8 mouse cellular contexts compared by ENCODE assay signal in genomic region chr10:13982769-13983381, GRCm38 (mm10). TPM values are rescaled to one million over a fixed set of nuclear protein-coding genes. Genes with fewer than 3 reads are reported as not detected.
DNase-seq lines count a peak whose midpoint lies in the region; ATAC-seq lines count a peak whose summit lies in the region.

No protein-coding gene starts in this region.

- H3K4me1 ChIP-seq in limb, embryonic 11.5 days (ENCODE audit: control insufficient read depth, insufficient read depth, low read length), result 0 out of 2 replicates have a peak, but pooled peaks cover 4% of the 10 kb centered on the region
- peaks cover 10% of the 10 kb centered on the region for H3K4me1 ChIP-seq in midbrain, embryonic 12.5 days

- ATAC-seq in limb, embryonic 11.5 days (ENCODE audit: insufficient number of reproducible peaks, low FRiP score, low TSS enrichment, low read depth), result peak; percentile 74
- peak; percentile 83 for ATAC-seq in midbrain, embryonic 12.5 days (ENCODE audit: low FRiP score, low read depth)

- WGBS in limb, embryonic 11.5 days, result 2% methylated on average over 33 of the region's 34 CpGs
- under 1% methylated on average over 34 of the region's 34 CpGs for WGBS in midbrain, embryonic 12.5 days

- H3K36me3 ChIP-seq in limb, embryonic 11.5 days (ENCODE audit: control insufficient read depth, insufficient read depth, low read length), result no peaks in the 10 kb centered on the region
- H3K36me3 ChIP-seq in midbrain, embryonic 12.5 days, result no peaks in the 10 kb centered on the region

- peak overlapping the region; percentile 70 for H3K9ac ChIP-seq in limb, embryonic 11.5 days (ENCODE audit: low read length)
- peak overlapping the region; percentile 75 for H3K9ac ChIP-seq in midbrain, embryonic 12.5 days (replicated peaks)

- H3K9me3 ChIP-seq in limb, embryonic 11.5 days (ENCODE audit: control insufficient read depth, low read length), result no peaks in the 10 kb centered on the region
- H3K9me3 ChIP-seq in midbrain, embryonic 12.5 days, result no peaks in the 10 kb centered on the region

- H3K27me3 ChIP-seq in limb, embryonic 11.5 days (ENCODE audit: control insufficient read depth, insufficient read depth, low read length), result no peaks in the 10 kb centered on the region
- no peaks in the 10 kb centered on the region for H3K27me3 ChIP-seq in midbrain, embryonic 12.5 days

- peak overlapping the region; percentile 79 for H3K4me2 ChIP-seq in limb, embryonic 11.5 days (ENCODE audit: low read depth, severe bottlenecking)
- peak overlapping the region; percentile 84 for H3K4me2 ChIP-seq in midbrain, embryonic 12.5 days (replicated peaks)

- peak overlapping the region; percentile 36; the same call in 1 of the 2 replicates for H3K27ac ChIP-seq in limb, embryonic 11.5 days (replicated peaks; ENCODE audit: low read depth, low read length)
- peak overlapping the region; percentile 71 for H3K27ac ChIP-seq in midbrain, embryonic 12.5 days (replicated peaks)

- H3K4me3 ChIP-seq in limb, embryonic 11.5 days (ENCODE audit: low read depth, low read length), result peak overlapping the region; percentile 42
- peak overlapping the region; percentile 64 for H3K4me3 ChIP-seq in midbrain, embryonic 12.5 days

- DNase-seq in adrenal gland, adult 8-10 months, result peak; percentile 83
- DNase-seq in embryo, embryonic 9.5 days (ENCODE audit: extremely low spot score), result peak; percentile 86
- DNase-seq in heart, adult 11 months, result peak; percentile 99
- peak; percentile 86 for DNase-seq in kidney, adult 11 months
- peak; percentile 66 for DNase-seq in limb, embryonic 11.5 days (ENCODE audit: low spot score)
- peak; percentile 54 for DNase-seq in right cerebral cortex, postnatal 4 days
- DNase-seq in yolk sac, embryonic 10.5 days (ENCODE audit: low spot score), result peak; percentile 91

RNA-seq across cellular contexts. Expression of gene Hivep2, which starts 17.0 kb away (rescaled TPM):
- 10 to 100 TPM; 27.5 to 43.1 (median 38.7) TPM for total RNA-seq in adrenal gland, adult 8-10 months (2022)
- polyA plus RNA-seq in limb, embryonic 11.5 days (2014; fragmentation: Nextera tagmentation; extraction: Ambion mirVana), result 1.5 and 1.7 TPM in 2 replicates
- polyA plus RNA-seq in midbrain, embryonic 12.5 days (2016; fragmentation: Nextera tagmentation; extraction: Ambion mirVana), result 5.9 and 6.5 TPM in 2 replicates

Comparison
In these comparisons a context has a peak if more than half of its experiments do, and no peak if none do; other contexts are left out.
1. Peak in every context shown above with its lines: DNase-seq, ATAC-seq, H3K4me3 ChIP-seq and H3K27ac ChIP-seq.